Comparison of ENCODE assay signal across 18 mouse cellular contexts in genomic region chr15:87370761-87371160, GRCm38 (mm10).
"Had no signal": no experiment of that assay in that cellular context is flagged by ENCODE, and none has a peak within 500 bp of the region (broad histone marks: within the 10 kb centered on the region; RNA-seq: fewer than 3 reads in every experiment).

No protein-coding gene starts in this region.

- H3K9ac ChIP-seq: liver, embryonic 12.5 days; liver, embryonic 14.5 days; lung, embryonic 14.5 days; midbrain, embryonic 12.5 days; neural tube, embryonic 13.5 days; neural tube, embryonic 15.5 days had no signal

- H3K27me3 ChIP-seq: liver, embryonic 12.5 days; midbrain, embryonic 12.5 days; neural tube, embryonic 13.5 days; neural tube, embryonic 15.5 days had no signal

- H3K4me2 ChIP-seq: liver, embryonic 12.5 days; lung, embryonic 14.5 days; midbrain, embryonic 12.5 days; neural tube, embryonic 13.5 days; neural tube, embryonic 15.5 days had no signal

- ATAC-seq: liver, embryonic 12.5 days; midbrain, embryonic 16.5 days had no signal

- H3K9me3 ChIP-seq: midbrain, embryonic 10.5 days; midbrain, embryonic 12.5 days; neural tube, embryonic 13.5 days; neural tube, embryonic 15.5 days had no signal

- H3K27ac ChIP-seq: liver, embryonic 12.5 days; liver, embryonic 14.5 days; midbrain, embryonic 10.5 days; midbrain, embryonic 12.5 days; neural tube, embryonic 13.5 days; neural tube, embryonic 15.5 days had no signal

- H3K4me1 ChIP-seq: liver, embryonic 12.5 days; midbrain, embryonic 10.5 days; midbrain, embryonic 12.5 days had no signal

- H3K36me3 ChIP-seq: liver, embryonic 12.5 days; midbrain, embryonic 10.5 days; midbrain, embryonic 12.5 days; neural tube, embryonic 13.5 days; neural tube, embryonic 15.5 days had no signal

- H3K4me3 ChIP-seq: liver, embryonic 12.5 days; midbrain, embryonic 10.5 days; midbrain, embryonic 12.5 days; myocyte; neural tube, embryonic 13.5 days; neural tube, embryonic 15.5 days had no signal

- DNase-seq: lung, embryonic 14.5 days; midbrain, embryonic 14.5 days; retina, postnatal 1 day; right cerebral cortex, adult 18-20 months; right cerebral cortex, postnatal 25 days; right cerebral cortex, postnatal 4 days; spleen, adult 18-20 months; thymus, adult 18-20 months; thymus, postnatal 14 days; thymus, postnatal 4 days had no signal
